Mouse (Mus musculus): ENCODE measurements around the gene Sh3tc1. TPM values are rescaled to one million over a fixed set of nuclear protein-coding genes. Genes with fewer than 3 reads are reported as not detected.

Gene Sh3tc1
- total RNA-seq, 2 experiments from 2014 or later = 16.8 to 24.0 TPM

GRCm38 (mm10) chr5:35721933-35722332 is 17.9 kb downstream of the Sh3tc1 start:
- DNase-seq = no peak

GRCm38 (mm10) chr5:35719880-35720279 is 19.9 kb downstream of the Sh3tc1 start:
- DNase-seq = peak; percentile 58 to 73

GRCm38 (mm10) chr5:35719343-35719742 is 20.4 kb downstream of the Sh3tc1 start:
- no peak for DNase-seq

GRCm38 (mm10) chr5:35718817-35719216 is 21.0 kb downstream of the Sh3tc1 start:
- DNase-seq = no peak

GRCm38 (mm10) chr5:35717946-35718345 is 21.8 kb downstream of the Sh3tc1 start:
- DNase-seq = peak; percentile 49 to 79

- DNase-seq = peak in 1 of 2 experiments; percentile 45
Measured at GRCm38 (mm10) chr5:35717455-35717854, 22.3 kb downstream of the Sh3tc1 start.

GRCm38 (mm10) chr5:35713649-35714354 is 26.0 kb downstream of the Sh3tc1 start:
- peak; percentile 84 to 88 for DNase-seq

- no peak for DNase-seq
Measured at GRCm38 (mm10) chr5:35712517-35712916, 27.3 kb downstream of the Sh3tc1 start.

GRCm38 (mm10) chr5:35710931-35711330 is 28.9 kb downstream of the Sh3tc1 start:
- DNase-seq = no peak

- peak; percentile 75 to 80 for DNase-seq
Measured at GRCm38 (mm10) chr5:35710481-35710880, 29.3 kb downstream of the Sh3tc1 start.

- no peak for DNase-seq
Measured at GRCm38 (mm10) chr5:35705411-35705810, 34.4 kb downstream of the Sh3tc1 start.

- DNase-seq = no peak
Measured at GRCm38 (mm10) chr5:35703814-35704213, 36.0 kb downstream of the Sh3tc1 start.

- DNase-seq = no peak
Measured at GRCm38 (mm10) chr5:35703183-35703582, 36.6 kb downstream of the Sh3tc1 start.

- DNase-seq = no peak
Measured at GRCm38 (mm10) chr5:35702582-35703140, 37.1 kb downstream of the Sh3tc1 start.

GRCm38 (mm10) chr5:35701042-35701441 is 38.7 kb downstream of the Sh3tc1 start:
- DNase-seq = peak; percentile 85 to 87

- DNase-seq = peak; percentile 40 to 68
Measured at GRCm38 (mm10) chr5:35695815-35696214, 44.0 kb downstream of the Sh3tc1 start.

GRCm38 (mm10) chr5:35693638-35694037 is 46.1 kb downstream of the Sh3tc1 start:
- no peak for DNase-seq

- DNase-seq = no peak
Measured at GRCm38 (mm10) chr5:35691246-35691645, 48.5 kb downstream of the Sh3tc1 start.

GRCm38 (mm10) chr5:35690485-35691165 is 49.2 kb downstream of the Sh3tc1 start:
- DNase-seq = peak; percentile 85 to 89

- DNase-seq = peak; percentile 49 to 57
Measured at GRCm38 (mm10) chr5:35689374-35689773, 50.4 kb downstream of the Sh3tc1 start.

- peak in 1 of 2 experiments; percentile 48 for DNase-seq
Measured at GRCm38 (mm10) chr5:35688851-35689250, 50.9 kb downstream of the Sh3tc1 start.

GRCm38 (mm10) chr5:35687098-35687497 is 52.7 kb downstream of the Sh3tc1 start:
- DNase-seq = no peak

- no peak for DNase-seq
Measured at GRCm38 (mm10) chr5:35686336-35686735, 53.5 kb downstream of the Sh3tc1 start.

All from adrenal gland, postnatal 36 days (tissue).